Mouse (Mus musculus) left cerebral cortex, adult 18-20 months (tissue): Measurements from ENCODE around the gene Twistnb. TPM values are rescaled to one million over a fixed set of nuclear protein-coding genes. Genes with fewer than 3 reads are reported as not detected.

Source experiments
- total RNA-seq, 2 experiments: library from RNA; stranded (reverse); gene quantifications; 2 replicates each; pipeline ENCODE4 v1.2.3; 2021

Gene Twistnb
- total RNA-seq, 2 experiments from 2014 or later, result 13.4 TPM

Other genes with a start within 250 kb of the Twistnb start
- gene Efcab10, start 34.8 kb upstream of the Twistnb start, total RNA-seq, result 1 to 10 TPM; 3.3 to 4.3 TPM